Mouse (Mus musculus) embryo, embryonic 11 days (tissue): ENCODE measurements around the gene Eya3.
"Not testable (repeated sequence)": the region's sequence is repeated elsewhere in the genome, so short reads cannot be mapped to it uniquely, and the experiment has no call there.

Source experiments
- DNase-seq: peaks from one replicate; pipeline ENCODE4 v3.0.0-alpha.2; 2015

Eya3 gene

DNA sequence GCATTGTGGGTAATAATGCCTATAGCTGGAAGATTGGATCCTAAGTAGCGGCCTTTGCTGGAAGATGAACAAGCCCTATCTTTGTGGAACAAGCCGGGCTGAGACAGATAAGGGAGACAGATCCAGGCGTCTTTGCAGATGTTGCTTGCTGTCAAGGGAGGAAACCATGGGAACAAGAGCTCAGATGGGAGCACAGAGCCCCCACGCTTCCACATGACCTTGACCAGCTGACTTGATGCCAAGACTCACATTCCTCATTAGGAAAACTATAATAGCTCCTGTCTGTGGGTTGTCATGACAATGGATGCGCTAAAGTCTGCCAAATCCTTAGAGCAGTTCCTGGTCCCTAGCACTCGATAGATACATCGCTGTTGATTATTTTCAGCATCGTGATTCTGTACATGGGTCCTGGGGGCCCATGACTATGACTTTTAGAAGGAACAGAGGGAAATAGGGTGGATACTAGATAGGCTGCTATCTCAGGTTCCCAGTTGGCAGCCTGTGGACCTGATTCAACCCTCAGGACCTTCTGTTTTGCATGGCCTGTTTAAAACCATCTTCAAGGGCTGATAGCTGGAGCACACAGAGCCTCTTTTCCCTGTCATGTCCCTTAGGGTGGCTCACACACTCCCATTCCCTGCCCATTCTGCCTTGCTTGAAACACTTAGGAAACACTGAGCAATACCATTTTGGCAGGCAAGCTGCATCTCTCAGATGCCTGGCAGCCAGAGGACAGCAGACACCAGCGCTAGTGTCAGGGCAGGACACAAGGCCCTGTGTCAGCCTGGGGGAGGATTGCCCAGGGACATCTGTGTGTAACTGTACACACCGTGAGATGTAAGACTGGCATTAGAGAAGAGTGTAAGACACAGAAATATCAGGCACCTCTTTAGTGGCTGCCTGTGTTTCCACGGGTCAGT is 105.5 kb downstream of the Eya3 start:
- DNase-seq: no peak

- DNase-seq: no peak
Observed at GRCm38 (mm10) chr4:132746911-132747517, 108.2 kb downstream of the Eya3 start.

GRCm38 (mm10) chr4:132747664-132748259 is 109.0 kb downstream of the Eya3 start:
- no peak for DNase-seq

GRCm38 (mm10) chr4:132748778-132749177 is 110.0 kb downstream of the Eya3 start:
- DNase-seq: no peak

DNA sequence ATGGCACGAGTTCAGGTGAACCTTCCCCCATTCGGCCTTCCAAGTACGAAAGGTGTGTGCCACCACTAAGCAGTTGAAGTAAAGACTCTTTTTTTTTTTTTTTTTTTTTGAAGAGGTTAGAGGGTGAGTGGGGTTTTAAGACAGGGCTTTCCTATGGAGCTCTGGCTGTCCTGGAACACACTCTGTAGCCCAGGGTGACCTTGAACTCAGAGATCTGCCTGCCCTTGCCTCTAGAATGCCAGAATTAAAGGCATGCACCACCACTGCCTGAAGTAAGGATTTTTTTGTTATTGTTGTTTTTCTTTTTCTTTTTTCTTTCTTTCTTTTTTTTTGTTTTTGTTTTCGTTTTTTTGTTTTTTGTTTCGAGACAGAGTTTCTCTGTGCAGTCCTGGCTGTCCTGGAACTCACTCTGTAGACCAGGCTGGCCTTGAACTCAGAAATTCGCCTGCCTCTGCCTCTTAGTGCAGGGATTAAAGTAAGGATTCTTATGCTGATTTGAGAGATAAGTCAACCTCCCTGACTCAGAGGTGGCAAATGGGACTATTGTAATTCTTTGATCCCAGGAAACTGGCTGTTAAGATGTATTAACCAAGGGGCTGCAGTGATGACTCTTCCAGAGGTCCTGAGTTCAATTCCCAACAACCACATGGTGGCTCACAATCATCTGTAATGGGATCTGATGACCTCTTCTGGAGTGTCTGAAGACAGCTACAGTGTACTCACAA is 110.6 kb downstream of the Eya3 start:
- DNase-seq: no peak

- DNase-seq: no peak
Observed at GRCm38 (mm10) chr4:132752992-132753391, 114.2 kb downstream of the Eya3 start.

DNA sequence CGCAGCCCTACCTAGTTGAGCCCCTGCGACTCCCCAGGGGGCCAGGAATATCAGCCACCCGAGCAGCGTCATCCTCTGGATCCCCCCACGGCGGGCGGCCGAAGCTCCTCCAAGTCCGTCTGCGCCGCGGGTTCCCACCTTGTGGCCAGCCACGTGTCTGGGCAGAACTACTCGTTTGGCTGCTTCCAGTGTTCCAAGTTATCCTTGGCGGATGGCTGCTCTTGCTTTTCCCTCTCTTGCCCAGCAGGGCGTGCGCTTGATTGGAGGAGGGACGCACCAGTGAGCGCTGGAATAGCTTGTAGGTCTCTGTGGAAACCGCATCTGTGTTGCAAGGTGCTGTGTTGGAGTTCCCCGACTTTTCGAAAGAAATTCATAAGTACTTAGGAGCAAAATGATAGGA is 118.2 kb downstream of the Eya3 start, which contains the start of gene Smpdl3b:
Gene Smpdl3b (minus strand): TSS at position 279 of the 400 bp plus-strand sequence.
- DNase-seq: peak; percentile 90

GRCm38 (mm10) chr4:132757633-132758351 is 119.0 kb downstream of the Eya3 start:
- no peak for DNase-seq

DNA sequence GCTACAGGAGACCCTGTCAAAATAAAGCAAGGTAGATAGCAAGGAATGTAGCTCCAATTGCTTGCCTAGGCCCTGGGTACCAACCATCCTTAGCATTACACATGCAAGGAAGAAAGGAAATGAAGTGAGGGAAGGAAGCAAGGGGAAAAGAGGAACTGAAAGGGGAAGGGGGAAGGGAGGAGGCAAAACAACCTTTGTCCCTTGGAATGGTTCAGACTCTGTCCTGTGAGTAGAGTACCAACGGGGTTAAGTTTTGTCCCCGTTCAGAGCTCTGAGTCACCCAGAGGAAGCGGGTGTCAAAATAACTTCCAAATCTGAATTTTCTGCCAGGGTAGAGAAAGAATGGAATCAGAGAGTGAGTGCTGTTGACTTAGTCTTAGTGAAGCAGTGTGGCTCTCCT is 121.5 kb downstream of the Eya3 start:
- no peak for DNase-seq

DNA sequence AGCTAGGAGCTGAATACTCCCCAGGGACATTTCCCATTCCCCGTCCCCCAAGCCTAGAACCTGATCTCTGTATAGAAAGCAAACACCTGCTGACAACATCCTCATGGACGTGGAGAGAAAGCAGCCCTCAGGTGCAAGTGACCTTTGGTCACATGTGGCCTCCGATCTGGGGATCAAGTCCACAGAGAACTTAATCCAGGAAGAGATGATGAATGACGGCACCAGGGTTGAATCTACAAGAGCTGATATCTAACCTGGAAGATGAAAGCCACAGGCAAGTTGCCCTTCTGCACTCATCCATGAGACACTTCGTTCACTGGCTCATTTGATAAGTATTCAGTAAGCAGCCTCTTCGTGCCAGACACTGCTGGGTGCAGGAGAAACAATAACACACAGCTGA is 123.8 kb downstream of the Eya3 start:
- DNase-seq: no peak

- DNase-seq: not testable (repeated sequence)
Observed at GRCm38 (mm10) chr4:132763125-132763524, 124.3 kb downstream of the Eya3 start.

DNA sequence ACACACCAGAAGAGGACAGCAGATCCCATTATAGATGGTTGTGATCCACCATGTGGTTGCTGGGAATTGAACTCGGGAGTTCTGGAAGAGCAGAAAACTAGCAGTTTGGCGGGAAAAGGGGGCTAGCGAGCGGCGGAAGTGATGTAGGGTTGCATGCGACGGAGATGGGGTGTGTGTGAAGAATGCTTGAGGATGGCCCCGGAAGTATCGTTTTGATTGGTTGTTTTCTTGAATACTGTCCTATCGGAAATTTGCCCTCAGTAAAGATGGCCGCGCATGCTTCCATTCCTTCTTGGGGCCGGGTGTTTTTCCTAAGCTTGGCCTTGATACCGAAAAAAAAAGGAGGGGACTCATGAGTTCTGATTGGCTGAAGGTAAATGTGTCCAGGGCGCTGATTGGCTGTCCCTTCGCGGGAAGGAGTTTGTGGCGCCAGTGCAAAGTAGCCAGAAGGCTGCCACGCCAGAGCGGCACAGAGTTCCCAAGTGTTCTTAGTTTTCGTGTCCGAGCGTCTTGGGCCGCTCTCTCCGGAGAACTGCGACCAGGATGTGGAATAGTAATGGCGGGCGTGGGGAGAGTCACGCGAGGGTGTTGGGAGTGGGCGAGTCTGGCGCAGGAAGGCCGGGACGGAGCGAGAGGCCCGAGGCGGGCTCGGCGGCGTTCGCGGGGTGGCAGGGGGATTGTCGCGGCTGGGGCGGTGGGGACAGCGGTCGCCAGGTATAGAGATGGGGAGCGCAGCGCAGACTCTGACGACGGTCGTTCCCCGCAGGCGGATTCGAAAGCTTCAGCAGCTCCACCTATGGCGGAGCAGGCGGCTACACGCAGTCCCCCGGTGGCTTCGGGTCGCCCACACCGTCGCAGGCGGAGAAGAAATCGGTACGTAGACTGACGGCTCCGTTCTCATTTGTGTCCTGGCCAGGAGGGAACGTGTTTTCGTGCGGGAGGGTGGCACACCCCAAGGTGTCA is 129.4 kb downstream of the Eya3 start, which contains the start of gene Rpa2:
Gene Rpa2 (plus strand): TSS at position 419 of the 963 bp plus-strand sequence.
- peak; percentile 99 for DNase-seq

- DNase-seq: no peak
Observed at GRCm38 (mm10) chr4:132771776-132772175, 133.0 kb downstream of the Eya3 start.
